In the genomic region with DNA sequence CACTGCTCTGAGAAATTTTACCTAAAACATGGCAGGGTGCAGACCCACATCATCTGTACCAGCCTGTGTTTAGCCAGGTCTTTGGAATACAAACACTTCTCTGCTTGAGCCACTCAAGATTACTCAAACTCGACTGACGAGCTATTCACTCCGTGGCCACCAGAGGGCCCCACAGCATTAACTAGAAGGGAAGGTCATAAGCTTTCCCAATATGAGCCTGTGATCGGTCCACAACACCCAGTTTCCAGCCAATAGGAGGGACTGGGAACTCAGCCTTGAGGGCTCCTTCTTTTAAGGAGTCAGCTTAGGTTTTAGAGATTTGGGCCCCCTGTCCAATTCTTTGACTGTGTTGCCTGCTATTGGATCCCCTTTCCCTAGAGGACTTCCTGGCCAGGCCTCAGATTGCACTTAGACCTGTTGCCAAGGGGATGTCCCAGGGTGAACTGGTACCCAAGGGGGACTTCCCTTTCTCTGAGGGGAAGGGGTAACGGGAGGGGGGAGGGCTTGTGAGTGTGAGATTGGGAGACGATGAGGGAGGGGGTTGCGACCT, we compare ENCODE assay signal across 8 mouse cellular contexts. TPM values are rescaled to one million over a fixed set of nuclear protein-coding genes. Genes with fewer than 3 reads are reported as not detected.
DNase-seq lines count a peak whose midpoint lies in the region; ATAC-seq and TF ChIP-seq lines count a peak whose summit lies in the region.

No protein-coding gene starts in this region.

- peaks cover 3% of the 10 kb centered on the region; the same call in 1 of the 2 replicates for H3K4me1 ChIP-seq in embryonic fibroblast, embryonic 13.5 days (ENCODE audit: control insufficient read depth, insufficient read depth, low read length)
- H3K4me1 ChIP-seq in lung, embryonic 14.5 days (ENCODE audit: insufficient read depth), result no peaks in the 10 kb centered on the region
- H3K4me1 ChIP-seq in olfactory bulb, adult 2 months (ENCODE audit: control insufficient read depth, insufficient read depth, low read length), result peaks cover 3% of the 10 kb centered on the region; the same call in 1 of the 2 replicates

- WGBS in lung, embryonic 14.5 days, result 34% methylated on average over 7 of the region's 7 CpGs
- WGBS in olfactory bulb, adult 2 months, result 35% methylated on average over 7 of the region's 7 CpGs

- no peaks in the 10 kb centered on the region for H3K27me3 ChIP-seq in lung, embryonic 14.5 days (ENCODE audit: insufficient read depth, low read length)

- intact Hi-C loops in heart, postnatal 10 days (cut with DNase I), result loop anchor here (1.0 kb wide), 2 partner anchors 46 to 60 kb away; no protein-coding TSS in a partner anchor

- H3K27ac ChIP-seq in embryonic fibroblast, embryonic 13.5 days (ENCODE audit: insufficient read depth, low read length), result no peak overlapping the region
- no peak overlapping the region for H3K27ac ChIP-seq in lung, embryonic 14.5 days (ENCODE audit: low read depth)
- H3K27ac ChIP-seq in olfactory bulb, adult 2 months (ENCODE audit: insufficient read depth, low read depth, low read length), result no peak overlapping the region

- peak; percentile 48; the same call in 1 of the 2 replicates for TF ChIP-seq CTCF in embryonic fibroblast, embryonic 13.5 days (IDR thresholded peaks at IDR 0.05; ENCODE audit: borderline replicate concordance, insufficient read depth, low read length)
- TF ChIP-seq CTCF in lung, embryonic 14.5 days (IDR thresholded peaks at IDR 0.05; ENCODE audit: low read depth), result peak; percentile 90
- TF ChIP-seq CTCF in olfactory bulb, adult 2 months (IDR thresholded peaks at IDR 0.05; ENCODE audit: insufficient read depth, low read depth, low read length), result 0 out of 2 replicates have a peak, but pooled peaks have one; percentile 32

- no peaks in the 10 kb centered on the region for H3K9me3 ChIP-seq in lung, embryonic 14.5 days (ENCODE audit: low read depth, low read length)

- H3K9ac ChIP-seq in lung, embryonic 14.5 days, result no peak overlapping the region

- H3K36me3 ChIP-seq in lung, embryonic 14.5 days (ENCODE audit: insufficient read depth), result no peaks in the 10 kb centered on the region

- DNase-seq in CD4-positive helper T cell, adult 2 months (ENCODE audit: low read depth, low spot score), result peak; percentile 85
- DNase-seq in adrenal gland, postnatal 25 days, result peak; percentile 88
- peak; percentile 87 to 93 for DNase-seq in heart, postnatal 10 days
- DNase-seq in layer of hippocampus, adult 18-20 months (ENCODE audit: low spot score in 2 of 2), result peak; percentile 56 to 86
- DNase-seq in lung, embryonic 14.5 days, result peak; percentile 93
- DNase-seq in thymus, postnatal 0 days (ENCODE audit: low spot score), result peak; percentile 79

- no peak overlapping the region for H3K4me3 ChIP-seq in embryonic fibroblast, embryonic 13.5 days (ENCODE audit: insufficient read depth, low read length)
- no peak overlapping the region for H3K4me3 ChIP-seq in lung, embryonic 14.5 days (ENCODE audit: low read depth, low read length)
- H3K4me3 ChIP-seq in olfactory bulb, adult 2 months (ENCODE audit: insufficient read depth, low read depth, low read length), result no peak overlapping the region

- H3K4me2 ChIP-seq in lung, embryonic 14.5 days, result no peak overlapping the region

- peak; percentile 75 for ATAC-seq in lung, embryonic 14.5 days (ENCODE audit: insufficient read depth)

- no peak for TF ChIP-seq POLR2A in embryonic fibroblast, embryonic 13.5 days (IDR thresholded peaks at IDR 0.05; ENCODE audit: low read depth, low read length)
- TF ChIP-seq POLR2A in olfactory bulb, adult 2 months (IDR thresholded peaks at IDR 0.05; ENCODE audit: insufficient read depth, low read depth, low read length), result no peak

RNA-seq across cellular contexts. Expression of a gene that starts 7.7 kb away (rescaled TPM):
- 138 and 144 TPM in 2 replicates for total RNA-seq in adrenal gland, postnatal 25 days (2021)
- 373 and 491 TPM in 2 replicates for polyA plus RNA-seq in embryonic fibroblast, embryonic 13.5 days (2011; ENCODE audit: insufficient read length, low read depth, missing spikeins)
- 100 to 1,000 TPM; 143 to 197 TPM for total RNA-seq in heart, postnatal 10 days (2021)
- 10 to 100 TPM; 21.4 to 23.5 TPM for total RNA-seq in layer of hippocampus, adult 18-20 months (2021)
- polyA plus RNA-seq in lung, embryonic 14.5 days (2014; fragmentation: Nextera tagmentation; extraction: Ambion mirVana), result 196 and 220 TPM in 2 replicates
- polyA plus RNA-seq in olfactory bulb, adult 2 months (2012; ENCODE audit: insufficient read depth, insufficient read length, low replicate concordance, missing spikeins), result not detected in 2 replicates
- polyA plus RNA-seq in thymus, postnatal 0 days (2015; fragmentation: Nextera tagmentation; extraction: Ambion mirVana), result 485 and 530 TPM in 2 replicates

RNA-seq across cellular contexts. Expression of a gene that starts 26.9 kb away (rescaled TPM):
- total RNA-seq in adrenal gland, postnatal 25 days (2021), result 205 and 211 TPM in 2 replicates
- polyA plus RNA-seq in embryonic fibroblast, embryonic 13.5 days (2011; ENCODE audit: insufficient read length, low read depth, missing spikeins), result 1,573 and 1,846 TPM in 2 replicates
- 100 to 1,000 TPM; 212 to 217 TPM for total RNA-seq in heart, postnatal 10 days (2021)
- total RNA-seq in layer of hippocampus, adult 18-20 months (2021), result 1 to 10 TPM; 7.1 to 8.3 TPM
- polyA plus RNA-seq in lung, embryonic 14.5 days (2014; fragmentation: Nextera tagmentation; extraction: Ambion mirVana), result 861 and 982 TPM in 2 replicates
- polyA plus RNA-seq in olfactory bulb, adult 2 months (2012; ENCODE audit: insufficient read depth, insufficient read length, low replicate concordance, missing spikeins), result not detected in 2 replicates
- 1,245 and 1,274 TPM in 2 replicates for polyA plus RNA-seq in thymus, postnatal 0 days (2015; fragmentation: Nextera tagmentation; extraction: Ambion mirVana)

Comparison
In these comparisons a context has a peak if more than half of its experiments do, and no peak if none do; other contexts are left out.
1. CTCF ChIP-seq: peak in every context shown above with its lines; median percentile 90 in lung, embryonic 14.5 days; 48 in embryonic fibroblast, embryonic 13.5 days; 32 in olfactory bulb, adult 2 months.